Mouse (Mus musculus) adrenal gland, adult 2 months (tissue): Measurements from ENCODE around the gene Clpb. TPM values are rescaled to one million over a fixed set of nuclear protein-coding genes. Genes with fewer than 3 reads are reported as not detected.
A peak's percentile ranks its signal among the peaks of the same experiment; 100 is the strongest.

Experiments used
- DNase-seq: peaks from one replicate; pipeline ENCODE4 v3.0.0; 2021
- polyA plus RNA-seq: library from polyadenylated mRNA; depleted of rRNA; stranded (reverse); fragments of >200 nt; gene quantifications from 2 replicates; pipeline ENCODE4 v1.2.3, GENCODE M21; 2012
- total RNA-seq, 2 experiments: library from RNA; stranded (reverse); gene quantifications; 2 replicates each; pipeline ENCODE4 v1.2.3; 2021

The Clpb gene
- total and polyA plus RNA-seq, 3 experiments: 27.8 to 89.5 (median 87.6) TPM

GRCm38 (mm10) chr7:101726980-101727379 is 63.5 kb downstream of the Clpb start:
- no peak for DNase-seq

DNA sequence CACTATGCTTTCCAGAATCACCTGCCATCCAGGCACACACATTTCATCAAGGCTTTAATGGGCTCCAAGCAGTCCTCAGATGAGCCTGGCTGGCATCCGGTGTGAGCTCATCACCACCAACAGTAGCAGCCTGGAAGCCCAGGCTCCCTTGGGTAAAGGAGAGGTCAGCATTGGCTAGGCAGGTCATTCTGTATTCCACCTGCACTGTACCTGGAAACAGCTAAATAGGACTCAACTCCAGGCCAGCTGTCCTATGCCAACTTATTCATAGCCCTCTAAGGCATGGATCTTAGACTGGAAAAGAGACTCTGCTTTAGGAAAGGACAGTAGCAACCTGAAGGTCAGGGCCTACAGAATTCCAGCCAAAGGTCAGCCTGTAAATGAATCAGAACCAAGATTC is 68.7 kb downstream of the Clpb start:
- DNase-seq: peak; percentile 56

- DNase-seq: no peak
These were observed 69.6 kb downstream of the Clpb start for GRCm38 (mm10) chr7:101733042-101733441.

DNA sequence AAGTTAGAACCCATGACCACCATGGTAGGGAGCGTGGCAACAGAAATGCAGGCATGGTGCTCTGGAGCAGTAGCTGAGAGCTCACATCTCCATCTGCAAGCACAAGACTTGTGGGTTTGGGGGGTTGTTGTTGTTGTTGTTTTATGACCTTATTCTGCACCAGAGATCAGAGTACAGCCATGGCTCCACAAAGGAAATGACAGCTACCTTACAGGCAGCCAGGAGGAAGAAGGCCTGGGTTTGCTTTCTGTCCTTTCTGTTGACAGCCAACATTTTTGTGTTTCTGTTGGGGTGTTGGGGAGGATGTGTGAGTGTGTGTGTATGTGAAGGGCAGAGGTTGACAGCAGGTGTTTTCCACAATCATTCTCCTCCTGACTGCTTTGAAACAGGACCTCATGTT is 71.9 kb downstream of the Clpb start:
- DNase-seq: no peak

DNA sequence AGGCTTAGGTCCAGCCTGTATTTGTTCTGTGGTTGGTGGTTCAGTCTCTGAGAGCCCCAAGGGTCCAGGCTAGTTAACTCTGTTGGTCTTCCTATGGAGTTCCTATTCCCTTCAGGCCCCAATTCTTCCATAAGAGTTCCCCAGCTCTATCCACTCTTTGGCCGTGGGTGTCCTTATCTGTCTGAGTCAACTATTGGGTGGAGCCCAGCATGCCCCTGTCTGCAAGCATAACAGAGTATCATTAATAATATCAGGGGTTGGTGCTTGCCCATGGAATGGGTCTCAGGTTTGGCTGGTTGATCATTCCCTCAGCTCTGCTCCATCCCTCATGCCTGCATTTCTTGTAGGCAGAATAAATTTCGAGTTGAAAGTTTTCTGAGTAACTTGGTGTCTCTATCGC is 74.3 kb downstream of the Clpb start:
- peak; percentile 36 for DNase-seq

DNA sequence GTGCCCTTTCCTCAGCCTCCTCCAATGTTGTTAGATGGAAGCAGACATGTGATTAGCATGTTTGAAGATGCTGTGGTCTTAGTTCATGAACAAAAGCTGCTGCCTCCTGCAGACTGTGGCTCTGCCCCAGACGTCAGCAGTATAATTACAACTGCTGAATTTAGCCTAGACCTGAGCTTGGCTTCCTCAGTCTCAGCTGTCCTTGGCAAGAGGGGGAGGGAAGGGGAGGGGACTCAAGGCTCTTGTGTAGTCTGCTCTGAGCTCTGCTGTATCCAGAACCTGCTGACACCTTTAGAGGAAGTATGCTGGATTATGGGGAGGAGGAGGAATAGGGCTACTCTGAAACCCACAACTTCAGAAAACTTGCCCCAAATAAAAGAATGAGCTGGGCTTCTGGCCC is 76.2 kb downstream of the Clpb start:
- peak; percentile 72 for DNase-seq

- DNase-seq: no peak
These were observed 80.1 kb downstream of the Clpb start for GRCm38 (mm10) chr7:101743487-101743886.

GRCm38 (mm10) chr7:101746559-101747334 is 83.3 kb downstream of the Clpb start:
- no peak for DNase-seq

- no peak for DNase-seq
These were observed 86.8 kb downstream of the Clpb start for GRCm38 (mm10) chr7:101750268-101750667.

DNA sequence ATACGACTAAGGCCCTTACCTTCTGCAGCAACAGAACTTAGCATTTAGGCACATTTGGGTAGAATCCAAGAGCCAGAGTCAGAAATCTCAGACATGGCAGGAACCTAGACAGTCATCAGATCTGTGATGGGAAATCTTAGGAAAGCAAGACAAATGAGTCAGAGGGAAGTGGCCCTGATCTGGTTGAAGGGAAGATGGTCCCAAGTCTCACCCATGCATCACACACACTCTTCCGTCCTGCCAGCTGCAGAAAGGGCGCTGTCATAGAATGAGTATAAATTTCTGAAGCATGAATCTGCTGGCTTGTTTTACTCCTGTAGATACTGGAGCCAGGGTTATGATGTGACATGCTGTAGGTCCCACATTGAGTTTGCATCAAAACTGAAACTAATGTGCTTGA is 88.9 kb downstream of the Clpb start:
- peak; percentile 24 for DNase-seq

DNA sequence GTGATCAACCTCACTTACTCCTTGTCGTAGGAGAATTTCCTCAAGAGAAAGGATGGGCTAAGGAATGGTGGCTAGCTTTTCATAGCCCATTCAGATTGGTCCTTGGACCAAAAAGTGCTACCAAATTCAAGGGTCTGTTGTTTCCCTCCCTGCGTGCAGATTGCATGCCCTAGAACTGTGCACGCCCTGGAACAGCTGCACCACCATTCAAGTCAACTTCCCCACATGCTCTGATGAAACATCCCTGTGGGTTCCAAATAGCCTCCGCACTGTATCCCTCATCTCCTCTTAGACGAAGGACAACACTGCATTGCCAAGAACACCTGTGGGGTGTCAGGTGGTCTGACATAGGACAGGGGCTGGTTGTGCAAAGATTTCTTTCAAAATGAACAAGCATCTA is 90.1 kb downstream of the Clpb start:
- no peak for DNase-seq

GRCm38 (mm10) chr7:101754416-101754815 is 91.0 kb downstream of the Clpb start:
- peak; percentile 58 for DNase-seq

DNA sequence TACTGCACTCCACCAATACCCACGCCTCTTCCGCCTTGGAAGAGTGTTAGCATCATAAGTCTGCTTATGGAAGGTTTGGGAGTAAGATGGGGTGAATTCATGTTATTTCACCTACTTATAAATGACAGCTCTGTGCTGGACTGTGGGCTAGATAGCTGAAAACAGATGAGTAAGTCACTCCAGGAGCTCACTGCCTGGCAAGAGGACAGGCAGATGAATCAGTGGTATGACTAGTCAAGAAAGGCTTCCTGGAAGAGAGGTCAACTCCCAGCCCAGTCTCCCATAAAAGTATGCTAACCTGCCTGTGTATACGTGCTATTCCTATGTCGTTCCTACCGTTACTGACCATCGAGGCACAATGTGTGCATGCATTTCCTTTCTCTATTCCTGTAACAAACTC is 91.9 kb downstream of the Clpb start:
- peak; percentile 78 for DNase-seq

DNA sequence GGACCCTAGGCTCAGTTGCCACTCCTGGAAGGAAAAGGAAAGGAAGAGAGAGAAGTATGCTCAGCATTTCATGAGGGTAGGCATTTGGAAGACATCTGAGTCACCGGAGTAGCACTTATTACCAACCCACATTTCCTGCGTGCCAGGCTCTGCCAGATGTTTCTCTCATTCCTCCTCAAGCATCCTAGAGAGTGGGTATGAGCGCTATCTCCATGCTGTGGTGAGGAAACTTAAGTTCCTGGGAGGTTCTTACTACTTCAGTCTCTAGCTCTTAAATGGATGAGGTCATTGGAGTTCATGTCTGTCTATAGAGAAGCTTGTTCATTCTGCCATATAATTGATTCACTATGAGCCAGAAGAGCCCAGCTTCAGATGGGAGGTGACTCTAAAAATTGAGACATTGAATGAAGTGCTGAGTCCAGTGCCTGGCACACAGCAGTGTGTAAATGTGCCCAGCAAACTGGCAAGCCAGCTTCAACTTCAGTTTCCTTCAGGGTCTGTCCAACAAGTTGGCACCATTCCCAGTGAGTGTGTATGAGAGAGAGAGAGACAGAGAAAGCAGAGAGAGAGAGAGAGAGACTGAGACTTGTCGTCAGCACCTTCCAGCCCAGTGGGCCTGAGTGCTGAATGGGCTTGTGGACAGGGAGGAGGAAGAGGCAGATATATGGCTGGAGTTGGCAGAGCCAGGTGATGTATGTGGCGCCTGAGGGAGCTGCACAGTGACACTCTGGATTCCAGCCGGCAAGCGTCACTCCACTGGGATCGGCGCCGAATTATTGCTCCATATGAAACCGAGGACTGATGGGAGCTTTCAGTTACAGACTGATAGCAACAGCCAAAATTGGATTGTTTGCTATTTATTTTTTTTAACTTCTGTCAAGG is 98.7 kb downstream of the Clpb start:
- DNase-seq: peak; percentile 55

- DNase-seq: no peak
These were observed 104.0 kb downstream of the Clpb start for GRCm38 (mm10) chr7:101767335-101767907.

GRCm38 (mm10) chr7:101770051-101770450 is 106.6 kb downstream of the Clpb start:
- DNase-seq: no peak

- no peak for DNase-seq
These were observed 108.2 kb downstream of the Clpb start for GRCm38 (mm10) chr7:101771604-101772003.

DNA sequence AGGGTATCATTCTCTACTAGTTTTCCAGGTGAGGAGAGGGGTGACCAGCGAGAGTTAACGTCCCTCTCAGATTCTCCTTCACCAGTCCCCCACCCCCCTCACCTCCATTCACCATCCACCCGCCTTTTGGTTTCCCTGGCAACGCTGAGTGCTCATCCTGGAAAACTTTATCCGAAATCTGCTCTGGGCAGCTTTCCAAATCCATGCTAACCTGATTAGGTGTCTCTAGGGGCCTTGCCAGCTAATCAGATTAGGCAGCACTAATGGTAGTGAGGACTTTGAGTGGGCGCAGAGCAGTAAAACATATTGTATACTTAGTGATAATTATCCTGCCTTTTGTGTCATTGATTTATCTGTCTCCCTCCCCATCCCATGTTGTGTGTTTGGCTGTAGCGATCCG is 109.3 kb downstream of the Clpb start:
- DNase-seq: peak; percentile 36

GRCm38 (mm10) chr7:101777053-101777452 is 113.6 kb downstream of the Clpb start:
- no peak for DNase-seq

GRCm38 (mm10) chr7:101817861-101818401 is 154.5 kb downstream of the Clpb start, which contains the start of gene Phox2a:
Gene Phox2a, plus strand, starts transcription at chr7:101818313.
- peak; percentile 44 for DNase-seq

- peak; percentile 30 for DNase-seq
These were observed 157.0 kb downstream of the Clpb start for GRCm38 (mm10) chr7:101820295-101821030.
